Mouse (Mus musculus) cortical plate, adult 2 months (tissue): ENCODE results near the gene Mrgprb3. TPM values are rescaled to one million over a fixed set of nuclear protein-coding genes. Genes with fewer than 3 reads are reported as not detected.

ENCODE experiments used
- H3K27ac ChIP-seq: fragments of 200-500 bp; 2 replicates; pipeline ENCODE4 v1.5.1; 2012; ENCODE audit warnings: low read length, control low read depth, inconsistent platforms; ENCODE audit not compliant: insufficient read depth
- H3K4me1 ChIP-seq: fragments of 200-500 bp; 2 replicates; pipeline ENCODE4 v1.6.1; 2011; ENCODE audit warnings: low read length; ENCODE audit not compliant: control insufficient read depth, insufficient read depth
- H3K4me3 ChIP-seq: fragments of 200-500 bp; 2 replicates; pipeline ENCODE4 v1.5.1; 2011; ENCODE audit warnings: mild to moderate bottlenecking, low read length, control low read depth; ENCODE audit not compliant: insufficient read depth
- CTCF ChIP-seq: fragments of 200-500 bp; IDR thresholded peaks from 2 replicates; pipeline ENCODE4 v1.5.1; 2011; ENCODE audit warnings: mild to moderate bottlenecking, control low read depth, low read length; ENCODE audit not compliant: insufficient read depth; ENCODE audit errors: extremely low read depth
- POLR2A ChIP-seq: fragments of 200-500 bp; IDR thresholded peaks from 2 replicates; pipeline ENCODE4 v1.6.1; 2011; ENCODE audit warnings: mild to moderate bottlenecking, low read length, control low read depth; ENCODE audit not compliant: insufficient read depth; ENCODE audit errors: extremely low read depth
- polyA plus RNA-seq: library from polyadenylated mRNA; depleted of rRNA; stranded (reverse); fragments of >200 nt; gene quantifications from 2 replicates; pipeline ENCODE4 v1.2.3, GENCODE M21; 2012; rRNA removed

Gene Mrgprb3
- not detected in 2 replicates for polyA plus RNA-seq

DNA sequence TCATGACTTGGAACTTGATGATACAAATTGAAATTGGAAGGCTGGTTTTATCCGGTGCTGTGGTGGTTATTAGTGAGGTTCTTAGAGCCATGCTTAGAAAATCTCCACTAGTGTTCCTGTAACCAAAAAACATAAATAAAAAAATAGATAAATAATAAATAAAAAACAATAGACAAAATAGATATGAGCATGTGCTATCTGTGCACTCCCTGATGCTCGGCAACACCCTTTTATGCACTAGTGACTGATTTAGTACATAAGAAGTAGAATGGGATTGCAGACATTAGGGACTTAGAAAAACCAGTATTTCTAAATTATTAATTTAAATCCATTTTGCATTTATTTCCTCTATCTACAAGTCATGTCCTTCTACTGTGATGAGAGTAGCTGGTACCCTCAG is at the start of gene Mrgprb3:
Mrgprb3 (minus strand) TSS at position 101 of the 400 bp plus-strand sequence.
- Histone ChIP-seq H3K27ac (no peak within 1 kb of the TSS), H3K4me1 (no peaks in the 10 kb centered on the region), H3K4me3 (no peak within 1 kb of the TSS)
- TF ChIP-seq CTCF, result no peak
- no peak for TF ChIP-seq POLR2A

Other genes with a start within 250 kb of the Mrgprb3 start
- gene Mrgprb1, start 187.5 kb downstream of the Mrgprb3 start, polyA plus RNA-seq, result not detected in 2 replicates
- 0.02 TPM in 1 of 2 replicates, not detected in the other for gene Mrgprx2, start 144.5 kb downstream of the Mrgprb3 start, polyA plus RNA-seq
- not detected in 2 replicates for gene Mrgprb2, start 85.7 kb downstream of the Mrgprb3 start, polyA plus RNA-seq
- 21.3 TPM in 2 replicates for gene Zdhhc13, start 145.2 kb upstream of the Mrgprb3 start, polyA plus RNA-seq
- gene Csrp3, start 204.2 kb upstream of the Mrgprb3 start, polyA plus RNA-seq, result not detected in 2 replicates
- 0.34 and 0.44 TPM in 2 replicates for gene E2f8, start 237.8 kb upstream of the Mrgprb3 start, polyA plus RNA-seq